Mouse (Mus musculus) frontal cortex, postnatal 14 days (tissue): ENCODE results near the gene Lrmda.

Experiments
- DNase-seq, 2 experiments: peaks; one replicate each; pipeline ENCODE4 v3.0.0; 2022; ENCODE audit warnings: low spot score in 2 of 2

Gene Lrmda

DNA sequence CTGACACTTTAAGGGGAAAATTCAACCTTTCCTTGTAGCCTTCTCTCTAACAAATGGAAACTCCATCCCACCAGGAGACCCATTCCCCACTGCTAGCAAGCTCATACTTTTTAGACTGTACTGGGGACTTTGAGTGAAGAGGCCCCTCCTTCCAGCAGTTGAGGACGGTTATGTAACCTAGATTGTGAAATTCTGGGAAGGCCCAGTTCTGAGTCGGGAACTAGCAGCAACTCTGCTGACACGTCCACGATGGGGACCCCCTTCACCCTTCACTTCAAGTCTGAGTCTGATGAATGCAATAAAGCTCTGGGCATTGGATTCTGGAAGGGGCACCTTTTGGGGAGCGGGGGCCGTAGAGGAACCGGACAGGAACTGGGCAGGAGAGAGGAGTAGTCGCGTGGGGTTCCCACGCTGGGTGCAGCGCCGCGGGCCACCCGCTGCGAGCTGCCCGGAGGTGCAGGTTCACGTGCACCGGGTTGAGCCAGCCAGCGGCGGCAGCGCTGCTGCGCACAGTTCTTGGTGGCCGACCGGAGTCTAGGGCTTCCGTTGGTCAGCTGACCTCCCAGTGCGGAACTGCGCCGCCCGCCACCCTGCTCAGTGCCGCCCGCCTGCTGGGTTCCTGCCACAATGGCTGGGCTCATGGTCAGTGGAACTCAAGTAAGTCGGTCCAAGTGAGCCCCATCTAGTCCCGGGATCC, at the start of gene Lrmda:
Lrmda (plus strand) TSS at position 461 of the 697 bp plus-strand sequence.
- peak; percentile 11 to 37 for DNase-seq

DNA sequence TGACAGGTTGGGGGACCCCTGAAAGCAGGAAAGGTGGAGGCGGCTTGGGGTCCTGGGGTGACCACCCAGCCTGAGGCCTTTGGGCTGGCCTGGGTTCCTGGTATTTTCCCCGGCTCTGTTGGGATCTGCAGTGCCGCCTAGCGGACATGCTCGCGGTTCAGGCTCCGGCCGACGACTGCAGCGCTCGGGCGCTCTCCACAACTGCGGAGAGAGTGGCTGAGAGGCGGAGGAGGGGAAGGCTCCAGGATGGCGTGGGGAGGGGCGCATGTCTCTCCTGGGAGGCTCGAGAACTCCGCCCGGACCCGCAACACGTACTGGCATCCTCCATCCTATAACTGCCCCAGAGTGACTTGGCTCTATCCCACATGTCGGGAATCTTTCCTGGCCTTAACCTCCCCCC, 38.0 kb upstream of the Lrmda start:
- peak in 1 of 2 experiments; percentile 61 for DNase-seq

DNA sequence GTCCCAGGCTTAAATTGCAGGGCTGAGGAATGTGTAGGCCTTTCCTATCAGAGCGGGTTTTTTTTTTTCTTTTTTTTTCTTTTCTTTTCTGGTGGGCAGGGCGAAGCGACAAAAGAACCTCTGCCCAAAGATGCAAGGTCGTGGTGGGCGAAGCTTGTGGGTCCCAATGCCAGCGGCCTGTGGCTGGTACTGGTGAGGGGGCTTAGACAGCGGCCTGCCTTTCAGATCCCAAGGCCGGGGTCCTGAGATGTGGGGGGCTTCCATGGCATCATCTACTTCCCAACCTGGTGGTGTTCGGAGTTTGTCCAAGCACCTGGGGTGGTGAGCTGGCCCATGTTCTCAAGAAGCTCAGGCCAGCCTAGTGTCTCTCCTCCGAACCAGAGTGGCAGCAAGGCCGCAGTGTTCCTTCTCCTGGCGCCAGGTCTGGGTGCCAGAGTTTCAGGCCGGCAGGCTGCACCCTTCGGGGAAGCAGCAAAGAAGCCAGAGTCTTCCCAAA, 37.4 kb upstream of the Lrmda start:
- DNase-seq: no peak

DNA sequence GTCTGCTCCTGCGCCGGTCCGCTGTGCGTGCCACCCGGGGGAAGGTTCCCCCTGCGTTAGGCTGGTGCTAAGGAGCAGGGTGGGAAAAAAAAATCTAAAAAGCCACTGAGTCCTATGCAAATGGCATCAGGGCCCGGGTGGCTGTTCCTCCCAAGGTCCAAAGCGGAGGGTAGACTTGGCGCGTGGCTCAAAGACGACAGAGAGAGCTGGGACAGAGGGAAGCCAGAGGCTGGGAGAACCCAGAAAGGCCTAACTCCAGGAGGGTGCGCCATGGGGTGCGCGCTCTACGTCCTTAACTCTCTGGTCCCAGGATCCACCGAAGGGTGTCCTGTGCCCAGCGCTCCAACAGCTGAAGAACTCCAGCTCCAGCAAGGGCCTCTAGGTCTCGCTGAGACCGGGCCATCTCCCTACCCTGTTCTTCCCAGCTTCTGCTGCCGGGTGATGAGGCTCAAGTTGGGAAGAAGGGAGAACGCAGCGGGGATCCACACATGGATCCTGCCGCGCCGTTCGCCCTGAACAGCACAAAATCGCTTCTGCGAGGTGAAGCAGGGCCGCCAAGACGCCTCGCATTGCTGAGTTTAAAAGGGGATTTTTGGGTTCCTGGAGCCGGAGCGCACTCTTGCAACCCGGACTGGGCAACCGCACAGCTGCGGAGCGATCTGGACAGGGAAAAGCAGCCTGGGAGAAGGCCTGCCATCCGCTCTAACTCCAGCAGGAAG, 36.8 kb upstream of the Lrmda start:
- DNase-seq: no peak

GRCm38 (mm10) chr14:21983311-21983949, 36.1 kb upstream of the Lrmda start:
- DNase-seq: no peak

- DNase-seq: no peak
These were observed 35.4 kb upstream of the Lrmda start for GRCm38 (mm10) chr14:21983950-21984730.

GRCm38 (mm10) chr14:21984757-21985425, 34.6 kb upstream of the Lrmda start:
- no peak for DNase-seq

DNA sequence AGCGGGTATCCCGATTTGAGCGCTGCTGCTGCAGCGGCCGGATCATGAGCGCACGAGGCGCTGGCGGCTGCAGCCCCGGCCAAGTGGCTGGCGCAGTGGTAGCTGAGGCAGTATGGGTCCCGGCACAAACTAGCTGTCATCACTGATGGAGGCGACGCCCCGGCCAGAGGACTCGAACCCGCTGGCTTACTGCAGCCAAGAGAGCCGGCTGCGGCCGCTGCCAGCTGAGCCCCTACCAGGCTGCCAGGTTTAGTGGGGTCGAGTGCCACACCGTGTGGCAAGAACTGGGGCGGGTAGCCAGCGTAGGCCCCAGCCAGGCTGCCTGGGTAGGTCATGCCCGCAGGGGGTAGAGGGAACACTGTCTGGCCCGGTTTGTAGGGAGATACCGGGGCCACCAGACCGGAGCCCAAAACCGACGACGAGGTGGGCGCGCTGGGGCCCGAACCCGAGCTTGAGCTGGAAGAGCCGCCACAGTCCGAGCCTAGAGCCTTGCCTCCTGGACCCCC, 34.0 kb upstream of the Lrmda start:
- no peak for DNase-seq

- DNase-seq: peak; percentile 69 to 78
These were observed 33.4 kb upstream of the Lrmda start for GRCm38 (mm10) chr14:21985981-21986732.

DNA sequence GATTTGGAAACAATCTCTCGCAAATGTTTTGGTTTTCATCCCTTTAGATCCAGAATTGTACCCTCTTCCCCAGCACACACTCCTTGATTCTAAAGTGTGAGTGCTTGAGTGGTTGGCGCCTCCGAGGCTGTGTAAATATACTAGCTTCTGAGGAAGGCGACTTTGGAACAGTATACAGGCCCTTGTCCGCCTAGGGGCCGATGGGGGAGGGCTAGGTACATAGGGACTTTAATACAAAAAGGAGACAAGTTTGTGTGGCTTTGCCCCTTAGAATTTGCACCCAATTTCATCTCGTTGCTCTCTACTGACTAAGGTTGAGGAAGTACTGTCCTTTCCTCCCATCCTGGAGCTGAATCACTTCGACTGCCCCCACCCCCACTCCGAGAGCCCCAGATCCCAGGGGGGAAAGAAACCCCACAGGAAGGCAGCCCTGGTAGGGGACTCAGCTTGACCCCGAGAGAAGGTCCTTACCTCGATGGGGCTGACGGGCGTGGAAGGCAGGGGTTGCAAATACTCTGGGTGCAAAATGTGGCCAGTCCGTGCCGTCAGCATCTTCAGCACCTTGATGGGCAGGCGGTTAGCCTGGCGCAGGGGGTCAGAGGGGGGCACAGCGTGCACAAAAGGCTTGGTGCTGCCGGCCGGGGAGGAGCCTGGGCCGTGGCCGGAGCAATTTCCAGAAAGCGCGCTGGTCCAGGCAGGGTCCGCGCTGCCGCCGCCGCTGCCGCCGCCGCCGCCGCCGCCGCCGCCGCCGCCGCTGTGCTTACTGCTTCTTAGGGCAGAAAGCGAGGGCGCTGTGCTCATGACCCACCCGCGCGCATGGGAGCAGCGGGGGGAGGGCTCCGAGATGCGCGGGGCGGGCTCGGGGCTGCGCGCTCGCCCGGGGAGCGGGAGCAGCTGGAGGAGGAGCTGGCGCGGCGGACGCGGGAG, 32.5 kb upstream of the Lrmda start:
- DNase-seq: no peak

GRCm38 (mm10) chr14:21987660-21988576, 31.6 kb upstream of the Lrmda start:
- DNase-seq: peak; percentile 83 to 90

- DNase-seq: no peak
These were observed 30.8 kb upstream of the Lrmda start for GRCm38 (mm10) chr14:21988577-21989290.

GRCm38 (mm10) chr14:21989291-21989913, 30.1 kb upstream of the Lrmda start, which contains the start of gene Zfp503:
Zfp503 (minus strand) TSS chr14:21989601.
- DNase-seq: no peak

GRCm38 (mm10) chr14:21990321-21991021, 29.0 kb upstream of the Lrmda start:
- no peak for DNase-seq

DNA sequence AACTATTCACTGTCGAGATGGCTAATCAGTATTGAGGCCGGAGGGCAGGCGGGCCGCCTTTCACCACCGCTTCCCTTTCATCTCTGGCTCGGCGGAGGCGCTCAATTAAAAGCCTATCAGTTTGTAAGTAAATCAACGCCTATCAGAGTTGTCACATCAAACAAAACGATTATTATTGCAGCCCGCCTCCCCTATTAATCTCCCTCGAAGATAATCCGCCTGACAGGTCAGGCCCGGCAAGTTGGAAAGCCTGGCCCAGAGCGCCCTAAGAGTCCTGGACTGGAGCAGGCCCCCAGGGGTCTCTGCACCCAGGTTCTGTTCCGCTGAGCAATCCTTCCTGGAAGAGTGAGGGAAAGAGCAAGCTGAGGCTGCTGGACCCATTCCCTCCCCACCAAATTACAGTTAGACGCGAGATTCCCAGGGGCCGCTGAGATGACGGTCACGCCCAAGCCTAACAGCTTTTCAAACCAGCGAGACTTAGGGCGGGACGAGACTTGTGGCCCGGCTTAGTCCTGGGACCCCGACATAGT, 28.2 kb upstream of the Lrmda start:
- DNase-seq: no peak

- no peak for DNase-seq
These were observed 27.7 kb upstream of the Lrmda start for GRCm38 (mm10) chr14:21991856-21992255.
